Mouse (Mus musculus) neural tube, embryonic 14.5 days (tissue): ENCODE measurements at regions not wholly inside any gene's neighbourhood (a gene's known extent, or its start where the extent isn't known, plus 50 kb on each side); places are given as distances from the start of the nearest gene placed in this dataset.

Experiments used
- ATAC-seq: fragments of 200-750 bp; cut with Nextera tagmentation; 2 replicates; pipeline ENCODE4 v1.8.0; 2017; ENCODE audit warnings: low read depth, mild to moderate bottlenecking, moderate TSS enrichment, moderate library complexity
- H3K27ac ChIP-seq: fragments of 300-500 bp; sonication (generic); 2 replicates; pipeline ENCODE4 v1.5.1; 2014; ENCODE audit warnings: low read depth, mild to moderate bottlenecking, control low read depth, low read length, moderate library complexity, mixed read lengths
- H3K27me3 ChIP-seq: fragments of 300-500 bp; sonication (generic); 2 replicates; pipeline ENCODE4 v1.6.1; 2014; ENCODE audit warnings: low read length; ENCODE audit not compliant: control insufficient read depth, insufficient read depth
- H3K36me3 ChIP-seq: fragments of 300-500 bp; sonication (generic); 2 replicates; pipeline ENCODE4 v1.6.1; 2014; ENCODE audit warnings: low read length, mixed read lengths; ENCODE audit not compliant: control insufficient read depth, insufficient read depth
- H3K4me1 ChIP-seq: fragments of 300-500 bp; sonication (generic); 2 replicates; pipeline ENCODE4 v1.6.1; 2014; ENCODE audit warnings: low read length; ENCODE audit not compliant: control insufficient read depth, insufficient read depth
- H3K4me2 ChIP-seq: fragments of 300-500 bp; sonication (generic); 2 replicates; pipeline ENCODE4 v1.6.1; 2014; ENCODE audit warnings: mild to moderate bottlenecking, low read depth, low read length, control low read depth
- H3K4me3 ChIP-seq: fragments of 300-500 bp; sonication (generic); 2 replicates; pipeline ENCODE4 v1.5.1; 2014; ENCODE audit warnings: low read depth, low read length, control low read depth, mixed read lengths
- H3K9ac ChIP-seq: fragments of 300-500 bp; sonication (generic); replicated peaks from 2 replicates; pipeline ENCODE4 v1.6.1; 2014; ENCODE audit warnings: low read depth, mild to moderate bottlenecking, control low read depth, low read length, mixed read lengths
- H3K9me3 ChIP-seq: fragments of 300-500 bp; sonication (generic); 2 replicates; pipeline ENCODE4 v1.6.1; 2016; ENCODE audit warnings: low read length; ENCODE audit not compliant: control insufficient read depth
- WGBS: fragments of 180-500 bp; shearing (Covaris S2); extraction: QIAGEN DNeasy Blood & Tissue Kit; methylation state at CpG from one replicate; pipeline ENCODE4 v1.1.7; 2014; 5-methylcytosine and 5-hydroxymethylcytosine counted together

- Histone ChIP-seq H3K9me3 (no peaks in the 10 kb centered on the region), H3K27me3 (no peaks in the 10 kb centered on the region), H3K4me1 (no peaks in the 10 kb centered on the region), H3K36me3 (no peaks in the 10 kb centered on the region), H3K27ac (no peak overlapping the region), H3K9ac (no peak overlapping the region), H3K4me3 (no peak overlapping the region), H3K4me2 (no peak overlapping the region)
- WGBS = 97% methylated on average over 5 of the region's 5 CpGs
- no peak for ATAC-seq
Observed at GRCm38 (mm10) chr2:136652206-136653003, 60.8 kb upstream of the Snap25 start.
